Mouse (Mus musculus): ENCODE data around the gene Zfp706. TPM values are rescaled to one million over a fixed set of nuclear protein-coding genes. Genes with fewer than 3 reads are reported as not detected.

The Zfp706 gene
- polyA plus RNA-seq, 1 experiment from 2014 or later: 501 TPM

- Histone ChIP-seq H3K36me3 (ENCODE audit: control insufficient read depth, insufficient read depth, low read length) (no peaks in the 10 kb centered on the region), H3K4me3 (ENCODE audit: low read depth, low read length) (no peak overlapping the region), H3K27me3 (ENCODE audit: control insufficient read depth, insufficient read depth, low read depth, low read length) (no peaks in the 10 kb centered on the region), H3K9me3 (replicated peaks; ENCODE audit: control insufficient read depth, low read length, poor library complexity, severe bottlenecking) (no peaks in the 10 kb centered on the region), H3K9ac (ENCODE audit: low read depth, low read length) (no peak overlapping the region), H3K4me2 (ENCODE audit: low read length) (no peak overlapping the region), H3K4me1 (ENCODE audit: control insufficient read depth, insufficient read depth, low read length) (peaks cover 6% of the 10 kb centered on the region; the same call in 1 of the 2 replicates), H3K27ac (ENCODE audit: low read length) (no peak overlapping the region)
- 66% methylated on average over 2 of the region's 2 CpGs for WGBS
- no peak for ATAC-seq
These were observed 32.3 kb downstream of the Zfp706 start for GRCm38 (mm10) chr15:36975256-36975620.

- no peaks in the 10 kb centered on the region for H3K36me3 ChIP-seq (ENCODE audit: control insufficient read depth, insufficient read depth, low read length)
- H3K9ac ChIP-seq (ENCODE audit: low read depth, low read length): no peak overlapping the region
- no peak overlapping the region for H3K27ac ChIP-seq (ENCODE audit: low read length)
- no peaks in the 10 kb centered on the region for H3K27me3 ChIP-seq (ENCODE audit: control insufficient read depth, insufficient read depth, low read depth, low read length)
- no peak overlapping the region for H3K4me3 ChIP-seq (ENCODE audit: low read depth, low read length)
- ATAC-seq: no peak
- no peak overlapping the region for H3K4me2 ChIP-seq (ENCODE audit: low read length)
- peaks cover 3% of the 10 kb centered on the region; the same call in 1 of the 2 replicates for H3K4me1 ChIP-seq (ENCODE audit: control insufficient read depth, insufficient read depth, low read length)
- WGBS: 64% methylated on average over 6 of the region's 6 CpGs
- no peaks in the 10 kb centered on the region for H3K9me3 ChIP-seq (replicated peaks; ENCODE audit: control insufficient read depth, low read length, poor library complexity, severe bottlenecking)
These were observed 32.8 kb downstream of the Zfp706 start for GRCm38 (mm10) chr15:36974614-36975255.

GRCm38 (mm10) chr15:36973714-36974113 is 33.9 kb downstream of the Zfp706 start:
- Histone ChIP-seq H3K9me3 (replicated peaks; ENCODE audit: control insufficient read depth, low read length, poor library complexity, severe bottlenecking) (no peaks in the 10 kb centered on the region), H3K4me3 (ENCODE audit: low read depth, low read length) (no peak overlapping the region), H3K9ac (ENCODE audit: low read depth, low read length) (no peak overlapping the region), H3K27me3 (ENCODE audit: control insufficient read depth, insufficient read depth, low read depth, low read length) (no peaks in the 10 kb centered on the region), H3K4me1 (ENCODE audit: control insufficient read depth, insufficient read depth, low read length) (peaks cover 10% of the 10 kb centered on the region), H3K27ac (ENCODE audit: low read length) (no peak overlapping the region), H3K36me3 (ENCODE audit: control insufficient read depth, insufficient read depth, low read length) (no peaks in the 10 kb centered on the region), H3K4me2 (ENCODE audit: low read length) (no peak overlapping the region)
- WGBS: 79% methylated on average over 7 of the region's 7 CpGs
- no peak for ATAC-seq

GRCm38 (mm10) chr15:36973290-36973689 is 34.3 kb downstream of the Zfp706 start:
- no peak overlapping the region for H3K27ac ChIP-seq (ENCODE audit: low read length)
- 83% methylated on average over 6 of the region's 6 CpGs for WGBS

GRCm38 (mm10) chr15:36969794-36970193 is 37.8 kb downstream of the Zfp706 start:
- 87% methylated on average over 5 of the region's 5 CpGs for WGBS
- peaks cover 27% of the 10 kb centered on the region for H3K4me1 ChIP-seq (ENCODE audit: control insufficient read depth, insufficient read depth, low read length)
- peak overlapping the region; percentile 100 for H3K27ac ChIP-seq (ENCODE audit: low read length)
- no peaks in the 10 kb centered on the region for H3K9me3 ChIP-seq (replicated peaks; ENCODE audit: control insufficient read depth, low read length, poor library complexity, severe bottlenecking)
- no peaks in the 10 kb centered on the region for H3K27me3 ChIP-seq (ENCODE audit: control insufficient read depth, insufficient read depth, low read depth, low read length)
- ATAC-seq: no peak
- no peak overlapping the region for H3K4me3 ChIP-seq (ENCODE audit: low read depth, low read length)
- no peak overlapping the region for H3K9ac ChIP-seq (ENCODE audit: low read depth, low read length)
- H3K36me3 ChIP-seq (ENCODE audit: control insufficient read depth, insufficient read depth, low read length): no peaks in the 10 kb centered on the region
- H3K4me2 ChIP-seq (ENCODE audit: low read length): no peak overlapping the region

More at GRCm38 (mm10) chr15:36973290-36973689, 34.3 kb downstream of the Zfp706 start:
- Histone ChIP-seq H3K4me3 (ENCODE audit: low read depth, low read length) (no peak overlapping the region), H3K4me1 (ENCODE audit: control insufficient read depth, insufficient read depth, low read length) (peaks cover 12% of the 10 kb centered on the region), H3K9me3 (replicated peaks; ENCODE audit: control insufficient read depth, low read length, poor library complexity, severe bottlenecking) (no peaks in the 10 kb centered on the region), H3K4me2 (ENCODE audit: low read length) (no peak overlapping the region), H3K36me3 (ENCODE audit: control insufficient read depth, insufficient read depth, low read length) (no peaks in the 10 kb centered on the region), H3K9ac (ENCODE audit: low read depth, low read length) (no peak overlapping the region), H3K27me3 (ENCODE audit: control insufficient read depth, insufficient read depth, low read depth, low read length) (no peaks in the 10 kb centered on the region)
- ATAC-seq: no peak

- Histone ChIP-seq H3K9me3 (replicated peaks; ENCODE audit: control insufficient read depth, low read length, poor library complexity, severe bottlenecking) (no peaks in the 10 kb centered on the region), H3K4me3 (ENCODE audit: low read depth, low read length) (peak overlapping the region; percentile 34), H3K27me3 (ENCODE audit: control insufficient read depth, insufficient read depth, low read depth, low read length) (no peaks in the 10 kb centered on the region), H3K4me2 (ENCODE audit: low read length) (peak overlapping the region; percentile 74), H3K9ac (ENCODE audit: low read depth, low read length) (peak overlapping the region; percentile 62), H3K36me3 (ENCODE audit: control insufficient read depth, insufficient read depth, low read length) (no peaks in the 10 kb centered on the region), H3K27ac (ENCODE audit: low read length) (peak overlapping the region; percentile 100), H3K4me1 (ENCODE audit: control insufficient read depth, insufficient read depth, low read length) (peaks cover 27% of the 10 kb centered on the region)
- WGBS: 9% methylated on average over 1 of the region's 1 CpGs
- ATAC-seq: no peak
These were observed 39.3 kb downstream of the Zfp706 start for GRCm38 (mm10) chr15:36968295-36968694.

GRCm38 (mm10) chr15:36967381-36968211 is 40.0 kb downstream of the Zfp706 start:
- ATAC-seq: peak; percentile 93
- Histone ChIP-seq H3K4me3 (ENCODE audit: low read depth, low read length) (peak overlapping the region; percentile 34), H3K4me1 (ENCODE audit: control insufficient read depth, insufficient read depth, low read length) (peaks cover 27% of the 10 kb centered on the region), H3K9me3 (replicated peaks; ENCODE audit: control insufficient read depth, low read length, poor library complexity, severe bottlenecking) (no peaks in the 10 kb centered on the region), H3K9ac (ENCODE audit: low read depth, low read length) (peak overlapping the region; percentile 62), H3K27me3 (ENCODE audit: control insufficient read depth, insufficient read depth, low read depth, low read length) (no peaks in the 10 kb centered on the region), H3K27ac (ENCODE audit: low read length) (peak overlapping the region; percentile 100), H3K4me2 (ENCODE audit: low read length) (peak overlapping the region; percentile 74), H3K36me3 (ENCODE audit: control insufficient read depth, insufficient read depth, low read length) (no peaks in the 10 kb centered on the region)
- WGBS: 5% methylated on average over 24 of the region's 24 CpGs

- Histone ChIP-seq H3K9ac (ENCODE audit: low read depth, low read length) (peak overlapping the region; percentile 47; the same call in 1 of the 2 replicates), H3K27ac (ENCODE audit: low read length) (peak overlapping the region; percentile 100), H3K36me3 (ENCODE audit: control insufficient read depth, insufficient read depth, low read length) (no peaks in the 10 kb centered on the region), H3K4me1 (ENCODE audit: control insufficient read depth, insufficient read depth, low read length) (peaks cover 27% of the 10 kb centered on the region), H3K4me2 (ENCODE audit: low read length) (peak overlapping the region; percentile 74), H3K4me3 (ENCODE audit: low read depth, low read length) (0 out of 2 replicates have a peak overlapping the region, but pooled peaks have one; percentile 11), H3K9me3 (replicated peaks; ENCODE audit: control insufficient read depth, low read length, poor library complexity, severe bottlenecking) (no peaks in the 10 kb centered on the region), H3K27me3 (ENCODE audit: control insufficient read depth, insufficient read depth, low read depth, low read length) (no peaks in the 10 kb centered on the region)
- ATAC-seq: peak; percentile 70; the same call in 1 of the 2 replicates
- 17% methylated on average over 7 of the region's 7 CpGs for WGBS
These were observed 40.6 kb downstream of the Zfp706 start for GRCm38 (mm10) chr15:36966940-36967339.

DNA sequence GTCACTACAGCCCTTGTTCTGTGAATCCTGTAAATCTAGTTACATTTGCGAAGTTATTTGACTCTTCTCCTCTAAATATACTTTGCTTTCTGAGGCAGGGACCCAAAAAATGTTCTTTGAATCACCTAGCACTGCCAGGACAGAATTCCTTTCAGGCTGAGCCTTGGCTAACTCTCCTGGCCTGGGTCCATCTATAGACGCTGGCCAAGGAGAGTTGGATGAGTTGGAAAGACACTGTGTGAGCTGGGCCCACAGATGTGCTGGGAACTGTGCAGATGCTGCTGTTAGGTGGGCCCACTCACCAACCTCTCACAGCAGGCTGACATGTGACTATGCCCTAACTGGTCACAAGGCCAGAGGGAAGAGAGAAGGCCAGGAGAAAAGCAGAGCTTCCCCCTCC is 41.1 kb downstream of the Zfp706 start:
- 83% methylated on average over 2 of the region's 2 CpGs for WGBS
- no peaks in the 10 kb centered on the region for H3K36me3 ChIP-seq (ENCODE audit: control insufficient read depth, insufficient read depth, low read length)
- H3K4me3 ChIP-seq (ENCODE audit: low read depth, low read length): no peak overlapping the region
- 0 out of 2 replicates have a peak overlapping the region, but pooled peaks have one; percentile 47 for H3K9ac ChIP-seq (ENCODE audit: low read depth, low read length)
- H3K27me3 ChIP-seq (ENCODE audit: control insufficient read depth, insufficient read depth, low read depth, low read length): no peaks in the 10 kb centered on the region
- peaks cover 27% of the 10 kb centered on the region for H3K4me1 ChIP-seq (ENCODE audit: control insufficient read depth, insufficient read depth, low read length)
- H3K4me2 ChIP-seq (ENCODE audit: low read length): no peak overlapping the region
- H3K27ac ChIP-seq (ENCODE audit: low read length): peak overlapping the region; percentile 100
- H3K9me3 ChIP-seq (replicated peaks; ENCODE audit: control insufficient read depth, low read length, poor library complexity, severe bottlenecking): no peaks in the 10 kb centered on the region
- peak; percentile 4 for ATAC-seq

All from midbrain, embryonic 16.5 days (tissue).